Mouse (Mus musculus): Measurements from ENCODE around the gene Rplp1.

Gene Rplp1

DNA sequence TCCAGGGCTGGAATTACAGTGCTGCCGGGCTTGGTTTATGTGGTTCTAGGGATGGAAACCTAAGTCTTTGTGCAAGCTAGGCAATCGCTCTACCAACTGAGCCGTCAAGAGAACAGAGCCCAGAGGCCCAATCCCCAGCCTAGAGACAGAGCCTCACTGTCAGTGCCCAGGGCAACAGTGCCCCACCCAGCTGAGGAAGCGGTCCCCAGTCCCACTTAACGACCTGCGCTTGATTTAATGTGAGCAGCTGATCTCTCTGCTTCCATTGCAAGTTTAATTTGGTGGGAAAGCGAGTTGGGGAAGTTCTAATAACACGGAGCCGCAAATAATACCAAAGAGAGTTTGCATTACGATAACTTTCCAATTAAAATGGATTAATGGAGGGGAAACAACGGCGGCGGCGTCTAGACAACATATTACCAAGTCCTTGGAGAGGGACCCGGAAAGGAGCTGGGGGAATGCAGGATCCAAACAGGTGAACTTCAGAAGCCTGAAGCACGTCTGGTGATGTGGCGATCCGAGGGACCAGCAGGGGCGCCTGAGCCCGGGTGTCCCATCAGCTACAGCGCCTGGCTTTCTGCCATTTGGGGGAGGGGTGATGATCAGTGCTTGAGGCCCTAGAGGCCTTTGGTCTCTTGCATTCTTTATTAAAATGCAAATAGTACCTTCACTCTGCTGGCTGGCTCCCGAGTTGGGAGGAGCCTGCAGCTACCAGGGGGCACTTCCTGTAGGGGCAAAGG lies 36.8 kb downstream of the Rplp1 start:
- DNase-seq (ENCODE audit: low spot score in 2 of 2), result peak in 1 of 2 experiments; percentile 36

DNA sequence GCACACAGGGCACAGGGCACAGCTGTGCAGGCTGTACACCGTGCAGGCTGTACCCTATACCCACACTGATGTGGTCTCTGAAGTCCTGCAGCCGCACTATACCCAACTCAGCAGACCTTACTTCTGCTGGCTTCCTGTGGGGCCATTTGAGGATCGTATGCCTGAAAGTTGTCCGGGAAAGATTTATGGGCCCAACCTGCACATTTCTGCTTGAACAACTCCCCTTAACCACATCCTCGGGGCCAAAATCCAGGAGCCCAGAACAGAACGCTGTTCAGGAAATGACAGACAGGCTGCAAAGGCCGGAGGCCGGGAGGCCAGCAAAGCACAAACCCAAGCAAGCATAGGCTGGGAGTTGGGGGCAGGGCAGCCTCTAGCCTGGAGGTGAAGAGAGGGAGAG lies 41.0 kb downstream of the Rplp1 start:
- DNase-seq (ENCODE audit: low spot score in 2 of 2), result no peak

- DNase-seq (ENCODE audit: low spot score in 2 of 2), result no peak
Measured at GRCm38 (mm10) chr9:61872246-61872941, 41.9 kb downstream of the Rplp1 start.

DNA sequence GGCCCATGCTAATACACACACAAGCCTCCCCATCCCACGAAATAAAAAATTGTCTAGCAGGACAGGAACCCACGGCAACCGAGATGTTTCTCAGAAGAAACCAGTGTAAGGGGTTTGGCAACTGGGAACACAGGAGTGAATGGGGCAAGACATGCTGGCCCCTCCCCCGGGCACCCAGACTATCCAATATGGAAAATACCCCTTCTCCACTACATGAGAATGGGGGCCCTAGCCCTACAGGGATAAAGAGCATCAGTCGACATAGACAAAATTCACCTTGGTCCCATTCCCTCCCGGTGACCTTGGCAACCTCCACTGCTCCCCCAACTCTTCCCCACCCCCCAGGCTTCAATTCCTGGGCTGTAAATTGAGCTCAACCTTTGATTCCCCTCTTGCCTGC lies 42.5 kb downstream of the Rplp1 start:
- DNase-seq (ENCODE audit: low spot score in 2 of 2), result no peak

DNA sequence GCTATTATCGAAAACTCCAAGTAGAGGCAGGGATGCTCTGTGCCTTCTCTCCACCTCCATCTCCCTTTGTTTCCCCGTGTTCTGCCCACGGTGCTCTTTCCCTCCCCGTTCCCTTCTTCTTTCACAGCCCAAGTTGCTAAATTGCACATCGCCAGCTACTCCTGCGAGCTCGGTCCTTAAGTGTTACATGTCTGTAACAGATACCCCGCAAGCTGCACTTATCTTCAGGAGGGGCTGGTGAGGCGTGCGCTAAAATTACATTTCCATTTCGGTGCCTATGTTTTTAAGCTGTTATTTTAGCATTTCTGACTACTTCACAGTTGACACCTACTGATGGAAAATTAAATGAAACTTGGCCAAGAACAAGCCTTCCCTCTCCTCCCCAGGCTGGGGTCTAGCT lies 46.7 kb downstream of the Rplp1 start:
- no peak for DNase-seq (ENCODE audit: low spot score in 2 of 2)

Data from cerebellum, postnatal 4 days (tissue).